Mouse (Mus musculus): Measurements from ENCODE around the gene Gm10190. TPM values are rescaled to one million over a fixed set of nuclear protein-coding genes. Genes with fewer than 3 reads are reported as not detected.
"Not testable (repeated sequence)": the region's sequence is repeated elsewhere in the genome, so short reads cannot be mapped to it uniquely, and the experiment has no call there.

The Gm10190 gene
- 0.61 TPM in 1 of 2 replicates, not detected in the other for polyA plus RNA-seq (2016; fragmentation: Nextera tagmentation; extraction: Ambion mirVana)

- Histone ChIP-seq H3K4me2 (peak within 1 kb of the TSS; percentile 81), H3K36me3 (no peaks in the 10 kb centered on the region), H3K27me3 (replicated peaks) (peaks cover 41% of the 10 kb centered on the region), H3K4me3 (peak within 1 kb of the TSS; percentile 50), H3K9me3 (replicated peaks) (no peaks in the 10 kb centered on the region), H3K9ac (peak within 1 kb of the TSS; percentile 69), H3K27ac (no peak within 1 kb of the TSS), H3K4me1 (peaks cover 12% of the 10 kb centered on the region)
- ATAC-seq = peak; percentile 96
- 6% methylated on average over 84 of the region's 102 CpGs for WGBS (ENCODE audit: insufficient replicate concordance)
These were observed at the start of gene Gm10190 for GRCm38 (mm10) chr17:80372989-80373725. Gm10190 (minus strand) TSS chr17:80373541.

- Histone ChIP-seq H3K9me3 (replicated peaks) (no peaks in the 10 kb centered on the region), H3K4me2 (no peak overlapping the region), H3K4me1 (no peaks in the 10 kb centered on the region), H3K36me3 (peaks cover 53% of the 10 kb centered on the region), H3K27ac (no peak overlapping the region), H3K27me3 (replicated peaks) (no peaks in the 10 kb centered on the region), H3K9ac (no peak overlapping the region), H3K4me3 (no peak overlapping the region)
- no peak for ATAC-seq
- WGBS (ENCODE audit: insufficient replicate concordance) = 71% methylated on average over 1 of the region's 1 CpGs
These were observed 47.7 kb upstream of the Gm10190 start for GRCm38 (mm10) chr17:80420998-80421397.

- Histone ChIP-seq H3K36me3 (peaks cover 60% of the 10 kb centered on the region), H3K27ac (no peak overlapping the region), H3K9ac (no peak overlapping the region), H3K4me2 (no peak overlapping the region), H3K27me3 (replicated peaks) (no peaks in the 10 kb centered on the region), H3K4me3 (no peak overlapping the region), H3K4me1 (no peaks in the 10 kb centered on the region), H3K9me3 (replicated peaks) (no peaks in the 10 kb centered on the region)
- no peak for ATAC-seq
- WGBS (ENCODE audit: insufficient replicate concordance) = 63% methylated on average over 10 of the region's 10 CpGs
These were observed 45.4 kb upstream of the Gm10190 start for GRCm38 (mm10) chr17:80418572-80419210.

- H3K4me1 ChIP-seq = no peaks in the 10 kb centered on the region
- no peak for ATAC-seq
- H3K4me2 ChIP-seq = no peak overlapping the region
- no peaks in the 10 kb centered on the region for H3K27me3 ChIP-seq (replicated peaks)
- H3K36me3 ChIP-seq = peaks cover 75% of the 10 kb centered on the region
- 65% methylated on average over 1 of the region's 1 CpGs for WGBS (ENCODE audit: insufficient replicate concordance)
- H3K9me3 ChIP-seq (replicated peaks) = no peaks in the 10 kb centered on the region
- no peak overlapping the region for H3K4me3 ChIP-seq
- no peak overlapping the region for H3K27ac ChIP-seq
- no peak overlapping the region for H3K9ac ChIP-seq
These were observed 37.8 kb upstream of the Gm10190 start for GRCm38 (mm10) chr17:80411182-80411581.

- H3K27ac ChIP-seq = no peak overlapping the region
- no peak for ATAC-seq
- no peak overlapping the region for H3K9ac ChIP-seq
- H3K9me3 ChIP-seq (replicated peaks) = no peaks in the 10 kb centered on the region
- no peaks in the 10 kb centered on the region for H3K27me3 ChIP-seq (replicated peaks)
- peaks cover 46% of the 10 kb centered on the region for H3K36me3 ChIP-seq
- WGBS (ENCODE audit: insufficient replicate concordance) = 89% methylated on average over 7 of the region's 7 CpGs
- H3K4me1 ChIP-seq = no peaks in the 10 kb centered on the region
- no peak overlapping the region for H3K4me2 ChIP-seq
- H3K4me3 ChIP-seq = no peak overlapping the region
These were observed 24.9 kb upstream of the Gm10190 start for GRCm38 (mm10) chr17:80398243-80398642.

- ATAC-seq = peak; percentile 73
- Histone ChIP-seq H3K27ac (no peak overlapping the region), H3K9me3 (replicated peaks) (no peaks in the 10 kb centered on the region), H3K27me3 (replicated peaks) (peaks cover 8% of the 10 kb centered on the region; the same call in 1 of the 2 replicates), H3K4me3 (peak overlapping the region; percentile 44), H3K4me1 (no peaks in the 10 kb centered on the region), H3K36me3 (no peaks in the 10 kb centered on the region), H3K4me2 (peak overlapping the region; percentile 69), H3K9ac (no peak overlapping the region)
- WGBS (ENCODE audit: insufficient replicate concordance) = 14% methylated on average over 17 of the region's 17 CpGs
These were observed 18.4 kb upstream of the Gm10190 start for GRCm38 (mm10) chr17:80391423-80392403.

- peaks cover 8% of the 10 kb centered on the region; the same call in 1 of the 2 replicates for H3K27me3 ChIP-seq (replicated peaks)
- H3K4me1 ChIP-seq = no peaks in the 10 kb centered on the region
- no peaks in the 10 kb centered on the region for H3K9me3 ChIP-seq (replicated peaks)
- no peaks in the 10 kb centered on the region for H3K36me3 ChIP-seq
- H3K27ac ChIP-seq = no peak overlapping the region
- H3K4me2 ChIP-seq = no peak overlapping the region
- no peak for ATAC-seq
- no peak overlapping the region for H3K4me3 ChIP-seq
- H3K9ac ChIP-seq = no peak overlapping the region
- 56% methylated on average over 10 of the region's 10 CpGs for whole genome bisulfite sequencing (ENCODE audit: insufficient replicate concordance)
These were observed 16.7 kb upstream of the Gm10190 start for GRCm38 (mm10) chr17:80390024-80390423.

- no peaks in the 10 kb centered on the region for H3K9me3 ChIP-seq (replicated peaks)
- no peaks in the 10 kb centered on the region for H3K4me1 ChIP-seq
- no peak overlapping the region for H3K4me3 ChIP-seq
- 40% methylated on average over 1 of the region's 1 CpGs for WGBS (ENCODE audit: insufficient replicate concordance)
- ATAC-seq = no peak
- peaks cover 12% of the 10 kb centered on the region; the same call in 1 of the 2 replicates for H3K27me3 ChIP-seq (replicated peaks)
- no peak overlapping the region for H3K4me2 ChIP-seq
- H3K9ac ChIP-seq = no peak overlapping the region
- no peak overlapping the region for H3K27ac ChIP-seq
- H3K36me3 ChIP-seq = no peaks in the 10 kb centered on the region
These were observed 12.3 kb upstream of the Gm10190 start for GRCm38 (mm10) chr17:80385671-80386070.

GRCm38 (mm10) chr17:80378386-80378785, 5.0 kb upstream of the Gm10190 start:
- H3K36me3 ChIP-seq; H3K4me1 ChIP-seq; H3K9me3 ChIP-seq (replicated peaks); H3K4me3 ChIP-seq; ATAC-seq; H3K9ac ChIP-seq; H3K4me2 ChIP-seq; H3K27ac ChIP-seq: not testable (repeated sequence)
- H3K27me3 ChIP-seq (replicated peaks) = peaks cover 20% of the 10 kb centered on the region

- Histone ChIP-seq H3K27ac (no peak overlapping the region), H3K9ac (peak overlapping the region; percentile 69), H3K36me3 (no peaks in the 10 kb centered on the region), H3K27me3 (replicated peaks) (peaks cover 41% of the 10 kb centered on the region), H3K9me3 (replicated peaks) (no peaks in the 10 kb centered on the region), H3K4me2 (peak overlapping the region; percentile 81), H3K4me1 (peaks cover 12% of the 10 kb centered on the region), H3K4me3 (peak overlapping the region; percentile 50)
- peak; percentile 51 for ATAC-seq
- WGBS (ENCODE audit: insufficient replicate concordance) = 23% methylated on average over 29 of the region's 29 CpGs
These were observed 370 bp upstream of the Gm10190 start for GRCm38 (mm10) chr17:80373726-80374096.

GRCm38 (mm10) chr17:80368606-80369005, 4.7 kb downstream of the Gm10190 start:
- no peak overlapping the region for H3K4me2 ChIP-seq
- H3K9ac ChIP-seq = no peak overlapping the region
- H3K9me3 ChIP-seq (replicated peaks) = no peaks in the 10 kb centered on the region
- H3K27ac ChIP-seq = no peak overlapping the region
- no peaks in the 10 kb centered on the region for H3K36me3 ChIP-seq
- no peak overlapping the region for H3K4me3 ChIP-seq
- 70% methylated on average over 9 of the region's 9 CpGs for WGBS (ENCODE audit: insufficient replicate concordance)
- H3K27me3 ChIP-seq (replicated peaks) = peaks cover 27% of the 10 kb centered on the region
- no peak for ATAC-seq
- H3K4me1 ChIP-seq = peaks cover 9% of the 10 kb centered on the region
